Mouse (Mus musculus): ENCODE data around the gene Olfr157. TPM values are rescaled to one million over a fixed set of nuclear protein-coding genes. Genes with fewer than 3 reads are reported as not detected.
A peak's percentile ranks its signal among the peaks of the same experiment; 100 is the strongest.

The Olfr157 gene
- not detected in 2 replicates for polyA plus RNA-seq (2014; fragmentation: Nextera tagmentation; extraction: Ambion mirVana)

- Histone ChIP-seq H3K4me2 (ENCODE audit: low read length) (no peak within 1 kb of the TSS), H3K36me3 (ENCODE audit: control insufficient read depth, insufficient read depth, low read length) (no peaks in the 10 kb centered on the region), H3K9ac (replicated peaks; ENCODE audit: low read length) (no peak within 1 kb of the TSS), H3K4me3 (replicated peaks; ENCODE audit: low read depth, low read length) (no peak within 1 kb of the TSS), H3K27me3 (ENCODE audit: control insufficient read depth, insufficient read depth, low read length) (no peaks in the 10 kb centered on the region), H3K27ac (replicated peaks; ENCODE audit: low read depth, low read length) (no peak within 1 kb of the TSS), H3K9me3 (ENCODE audit: control insufficient read depth, low read length) (no peaks in the 10 kb centered on the region), H3K4me1 (ENCODE audit: control insufficient read depth, insufficient read depth, low read length) (no peaks in the 10 kb centered on the region)
- DNase-seq (no peak), ATAC-seq (ENCODE audit: low FRiP score, low TSS enrichment) (no peak)
- WGBS: 66% methylated on average over 1 of the region's 1 CpGs
These were observed at the start of gene Olfr157 for GRCm38 (mm10) chr4:43840101-43840500. Gene Olfr157 (minus strand): TSS chr4:43840201.

DNA sequence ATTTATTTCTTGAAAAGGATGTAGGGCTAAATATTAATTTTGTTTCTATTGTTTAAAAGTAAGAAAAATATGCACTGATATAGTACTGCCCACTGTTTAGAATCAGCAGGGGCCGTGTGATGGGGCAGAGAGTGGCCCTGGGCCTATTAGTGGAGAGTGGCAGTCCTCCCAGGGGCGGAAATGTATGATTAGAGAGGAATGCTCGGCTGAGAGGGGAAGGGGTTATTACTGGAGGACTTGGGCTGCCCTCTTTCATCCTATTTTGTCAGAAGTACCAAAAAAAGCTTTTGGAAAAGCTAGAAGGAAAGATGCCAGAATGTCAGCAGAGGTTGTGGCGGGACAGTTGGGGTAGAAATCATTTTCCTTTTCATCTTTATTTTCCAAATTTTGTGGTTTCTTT, 44.2 kb upstream of the Olfr157 start:
- WGBS: 44% methylated on average over 4 of the region's 4 CpGs
- no peak overlapping the region for H3K4me2 ChIP-seq (ENCODE audit: low read length)
- no peak overlapping the region for H3K27ac ChIP-seq (replicated peaks; ENCODE audit: low read depth, low read length)
- no peak for ATAC-seq (ENCODE audit: low FRiP score, low TSS enrichment)
- H3K27me3 ChIP-seq (ENCODE audit: control insufficient read depth, insufficient read depth, low read length): no peaks in the 10 kb centered on the region
- no peak overlapping the region for H3K9ac ChIP-seq (replicated peaks; ENCODE audit: low read length)
- H3K4me3 ChIP-seq (replicated peaks; ENCODE audit: low read depth, low read length): no peak overlapping the region
- H3K36me3 ChIP-seq (ENCODE audit: control insufficient read depth, insufficient read depth, low read length): no peaks in the 10 kb centered on the region
- DNase-seq: no peak
- 0 out of 2 replicates have a peak, but pooled peaks cover 10% of the 10 kb centered on the region for H3K4me1 ChIP-seq (ENCODE audit: control insufficient read depth, insufficient read depth, low read length)
- H3K9me3 ChIP-seq (ENCODE audit: control insufficient read depth, low read length): no peaks in the 10 kb centered on the region

DNA sequence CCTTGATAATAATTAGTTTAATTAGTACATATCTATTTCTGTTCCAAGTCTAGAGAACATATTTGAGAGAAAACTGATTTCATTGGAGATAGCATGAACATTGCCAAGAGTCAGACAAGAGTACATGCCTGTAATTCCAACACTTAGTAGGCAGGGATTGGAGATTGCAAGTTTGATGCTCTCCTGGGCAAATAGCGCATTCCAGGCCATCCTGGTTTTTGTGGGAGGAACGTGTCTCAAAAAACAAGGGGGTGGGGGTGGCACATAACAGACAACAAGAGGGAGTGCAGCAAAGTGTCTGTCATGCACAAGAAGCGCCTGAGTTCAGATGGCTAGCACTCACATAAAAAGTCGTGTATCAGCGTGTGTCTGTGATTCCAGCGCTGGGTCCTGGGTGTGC, 39.6 kb upstream of the Olfr157 start:
- Histone ChIP-seq H3K9me3 (ENCODE audit: control insufficient read depth, low read length) (no peaks in the 10 kb centered on the region), H3K4me1 (ENCODE audit: control insufficient read depth, insufficient read depth, low read length) (peaks cover 25% of the 10 kb centered on the region), H3K9ac (replicated peaks; ENCODE audit: low read length) (no peak overlapping the region), H3K27ac (replicated peaks; ENCODE audit: low read depth, low read length) (no peak overlapping the region), H3K27me3 (ENCODE audit: control insufficient read depth, insufficient read depth, low read length) (no peaks in the 10 kb centered on the region), H3K4me2 (ENCODE audit: low read length) (no peak overlapping the region), H3K36me3 (ENCODE audit: control insufficient read depth, insufficient read depth, low read length) (no peaks in the 10 kb centered on the region), H3K4me3 (replicated peaks; ENCODE audit: low read depth, low read length) (no peak overlapping the region)
- 80% methylated on average over 6 of the region's 6 CpGs for WGBS
- ATAC-seq (ENCODE audit: low FRiP score, low TSS enrichment) (no peak), DNase-seq (no peak)

- no peaks in the 10 kb centered on the region for H3K9me3 ChIP-seq (ENCODE audit: control insufficient read depth, low read length)
- H3K27me3 ChIP-seq (ENCODE audit: control insufficient read depth, insufficient read depth, low read length): no peaks in the 10 kb centered on the region
- WGBS: 23% methylated on average over 5 of the region's 5 CpGs
- peaks cover 15% of the 10 kb centered on the region for H3K4me1 ChIP-seq (ENCODE audit: control insufficient read depth, insufficient read depth, low read length)
- no peaks in the 10 kb centered on the region for H3K36me3 ChIP-seq (ENCODE audit: control insufficient read depth, insufficient read depth, low read length)
- H3K4me3 ChIP-seq (replicated peaks; ENCODE audit: low read depth, low read length): no peak overlapping the region
- ATAC-seq (ENCODE audit: low FRiP score, low TSS enrichment) (no peak), DNase-seq (no peak)
- no peak overlapping the region for H3K27ac ChIP-seq (replicated peaks; ENCODE audit: low read depth, low read length)
- no peak overlapping the region for H3K4me2 ChIP-seq (ENCODE audit: low read length)
- H3K9ac ChIP-seq (replicated peaks; ENCODE audit: low read length): no peak overlapping the region
These were observed 38.2 kb upstream of the Olfr157 start for GRCm38 (mm10) chr4:43878121-43878776.

GRCm38 (mm10) chr4:43877230-43877629, 37.2 kb upstream of the Olfr157 start:
- DNase-seq: no peak
- WGBS: 98% methylated on average over 1 of the region's 1 CpGs
- Histone ChIP-seq H3K9ac (replicated peaks; ENCODE audit: low read length) (no peak overlapping the region), H3K36me3 (ENCODE audit: control insufficient read depth, insufficient read depth, low read length) (no peaks in the 10 kb centered on the region), H3K27me3 (ENCODE audit: control insufficient read depth, insufficient read depth, low read length) (no peaks in the 10 kb centered on the region), H3K4me1 (ENCODE audit: control insufficient read depth, insufficient read depth, low read length) (peaks cover 15% of the 10 kb centered on the region), H3K4me3 (replicated peaks; ENCODE audit: low read depth, low read length) (no peak overlapping the region), H3K4me2 (ENCODE audit: low read length) (peak overlapping the region; percentile 87; the same call in 1 of the 2 replicates), H3K9me3 (ENCODE audit: control insufficient read depth, low read length) (no peaks in the 10 kb centered on the region), H3K27ac (replicated peaks; ENCODE audit: low read depth, low read length) (no peak overlapping the region)
- ATAC-seq (ENCODE audit: low FRiP score, low TSS enrichment): no peak

DNA sequence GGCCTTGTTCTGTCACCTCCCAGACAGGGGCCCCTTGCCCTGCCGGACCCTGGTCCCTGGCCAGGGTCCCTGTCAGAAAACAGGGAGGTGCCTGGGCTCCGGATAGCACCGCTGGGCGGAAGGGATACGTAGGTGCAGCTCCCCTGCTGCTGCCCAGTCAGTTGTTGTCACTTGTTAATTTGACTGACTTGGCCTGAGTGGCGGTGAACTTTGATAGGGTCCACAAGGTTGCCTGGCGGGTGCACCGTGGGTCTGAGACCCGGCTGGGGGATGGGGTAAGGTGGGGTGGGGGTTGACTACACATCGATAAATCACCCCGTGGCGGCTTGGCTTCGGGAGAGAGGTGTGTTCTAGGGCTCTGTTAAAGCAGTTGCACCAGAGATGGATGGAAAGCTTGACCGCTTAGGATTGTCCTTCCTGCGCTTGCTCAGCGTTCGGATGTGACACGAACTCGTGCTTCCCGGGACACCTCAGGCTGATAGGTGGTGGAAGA, 36.0 kb upstream of the Olfr157 start:
- ATAC-seq (ENCODE audit: low FRiP score, low TSS enrichment) (peak; percentile 69), DNase-seq (peak; percentile 56)
- peak overlapping the region; percentile 81 for H3K9ac ChIP-seq (replicated peaks; ENCODE audit: low read length)
- under 1% methylated on average over 20 of the region's 20 CpGs for WGBS
- no peaks in the 10 kb centered on the region for H3K27me3 ChIP-seq (ENCODE audit: control insufficient read depth, insufficient read depth, low read length)
- H3K27ac ChIP-seq (replicated peaks; ENCODE audit: low read depth, low read length): peak overlapping the region; percentile 80
- H3K9me3 ChIP-seq (ENCODE audit: control insufficient read depth, low read length): no peaks in the 10 kb centered on the region
- peak overlapping the region; percentile 87 for H3K4me2 ChIP-seq (ENCODE audit: low read length)
- peaks cover 15% of the 10 kb centered on the region for H3K4me1 ChIP-seq (ENCODE audit: control insufficient read depth, insufficient read depth, low read length)
- H3K36me3 ChIP-seq (ENCODE audit: control insufficient read depth, insufficient read depth, low read length): no peaks in the 10 kb centered on the region
- H3K4me3 ChIP-seq (replicated peaks; ENCODE audit: low read depth, low read length): peak overlapping the region; percentile 91

DNA sequence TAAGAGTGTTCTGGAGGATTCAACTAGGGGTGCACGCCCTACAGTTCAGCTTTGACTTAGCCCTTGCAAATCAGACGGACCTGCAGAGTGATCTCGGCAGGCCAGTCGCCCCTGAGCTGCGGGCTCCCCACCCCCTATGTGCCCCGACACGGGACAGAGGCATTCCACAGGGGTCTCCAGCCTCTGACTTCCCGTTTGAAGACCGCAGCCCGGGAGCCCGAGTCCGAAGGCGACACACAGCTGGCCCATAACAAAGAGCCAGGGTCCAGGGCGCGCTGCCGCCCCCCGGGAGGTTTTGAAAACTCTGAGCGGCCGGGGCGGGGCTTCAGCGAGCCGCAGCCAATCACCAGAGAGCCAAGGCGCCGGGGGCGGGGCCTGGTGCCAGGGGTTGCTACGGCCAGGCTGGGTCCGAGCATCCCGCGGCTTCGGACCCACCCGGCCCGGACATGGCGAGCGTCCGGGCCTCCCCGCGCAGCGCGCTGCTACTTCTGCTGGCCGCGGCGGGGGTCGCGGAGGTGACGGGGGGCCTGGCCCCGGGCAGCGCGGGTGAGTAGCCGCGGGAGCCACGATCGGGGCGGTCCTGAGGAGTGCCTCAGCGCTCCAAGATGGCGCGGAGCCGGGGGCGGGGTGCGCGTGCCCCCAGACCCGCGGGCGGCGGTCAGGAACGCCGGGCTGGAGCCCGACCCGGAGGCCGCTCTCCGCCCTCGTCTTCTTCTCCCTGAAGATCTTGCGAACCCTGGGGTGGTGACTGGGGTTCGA, 35.3 kb upstream of the Olfr157 start, which contains the start of gene Reck:
Reck (plus strand) TSS at position 371 of the 759 bp plus-strand sequence.
- peaks cover 15% of the 10 kb centered on the region for H3K4me1 ChIP-seq (ENCODE audit: control insufficient read depth, insufficient read depth, low read length)
- WGBS: under 1% methylated on average over 64 of the region's 73 CpGs
- H3K9me3 ChIP-seq (ENCODE audit: control insufficient read depth, low read length): no peaks in the 10 kb centered on the region
- peak within 1 kb of the TSS; percentile 91 for H3K4me3 ChIP-seq (replicated peaks; ENCODE audit: low read depth, low read length)
- peak within 1 kb of the TSS; percentile 80 for H3K27ac ChIP-seq (replicated peaks; ENCODE audit: low read depth, low read length)
- no peaks in the 10 kb centered on the region for H3K36me3 ChIP-seq (ENCODE audit: control insufficient read depth, insufficient read depth, low read length)
- ATAC-seq (ENCODE audit: low FRiP score, low TSS enrichment): peak; percentile 94
- DNase-seq: peak; percentile 95
- H3K4me2 ChIP-seq (ENCODE audit: low read length): peak within 1 kb of the TSS; percentile 87
- H3K27me3 ChIP-seq (ENCODE audit: control insufficient read depth, insufficient read depth, low read length): no peaks in the 10 kb centered on the region
- H3K9ac ChIP-seq (replicated peaks; ENCODE audit: low read length): peak within 1 kb of the TSS; percentile 81

DNA sequence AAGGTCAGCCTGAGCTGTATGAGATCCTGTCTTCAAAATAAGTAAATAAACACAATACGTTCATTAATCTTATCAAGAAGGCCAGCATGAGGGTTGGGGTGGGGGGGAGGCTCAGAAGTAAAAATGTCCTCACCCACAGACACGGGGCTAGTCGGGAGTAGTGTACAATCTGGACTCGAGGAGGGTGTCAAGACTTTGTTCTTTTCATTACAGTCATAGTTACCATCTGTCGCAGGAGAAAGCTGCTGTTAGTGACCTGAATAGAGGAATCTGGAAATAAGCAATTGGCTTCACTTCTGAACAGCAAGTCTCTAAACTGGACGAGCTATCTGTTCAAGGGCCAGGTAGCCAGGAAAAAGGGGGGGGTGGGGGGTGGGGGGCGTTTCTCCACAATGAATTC, 34.5 kb upstream of the Olfr157 start:
- H3K4me1 ChIP-seq (ENCODE audit: control insufficient read depth, insufficient read depth, low read length): peaks cover 15% of the 10 kb centered on the region
- 45% methylated on average over 7 of the region's 7 CpGs for WGBS
- ATAC-seq (ENCODE audit: low FRiP score, low TSS enrichment) (no peak), DNase-seq (no peak)
- no peaks in the 10 kb centered on the region for H3K27me3 ChIP-seq (ENCODE audit: control insufficient read depth, insufficient read depth, low read length)
- no peaks in the 10 kb centered on the region for H3K36me3 ChIP-seq (ENCODE audit: control insufficient read depth, insufficient read depth, low read length)
- no peaks in the 10 kb centered on the region for H3K9me3 ChIP-seq (ENCODE audit: control insufficient read depth, low read length)
- no peak overlapping the region; the same call in 1 of the 2 replicates for H3K9ac ChIP-seq (replicated peaks; ENCODE audit: low read length)
- peak overlapping the region; percentile 87 for H3K4me2 ChIP-seq (ENCODE audit: low read length)
- peak overlapping the region; percentile 91; the same call in 1 of the 2 replicates for H3K4me3 ChIP-seq (replicated peaks; ENCODE audit: low read depth, low read length)
- H3K27ac ChIP-seq (replicated peaks; ENCODE audit: low read depth, low read length): no peak overlapping the region

Measured in midbrain, embryonic 14.5 days (tissue).